Mouse (Mus musculus): ENCODE results near the gene Dgkb.

The Dgkb gene

DNA sequence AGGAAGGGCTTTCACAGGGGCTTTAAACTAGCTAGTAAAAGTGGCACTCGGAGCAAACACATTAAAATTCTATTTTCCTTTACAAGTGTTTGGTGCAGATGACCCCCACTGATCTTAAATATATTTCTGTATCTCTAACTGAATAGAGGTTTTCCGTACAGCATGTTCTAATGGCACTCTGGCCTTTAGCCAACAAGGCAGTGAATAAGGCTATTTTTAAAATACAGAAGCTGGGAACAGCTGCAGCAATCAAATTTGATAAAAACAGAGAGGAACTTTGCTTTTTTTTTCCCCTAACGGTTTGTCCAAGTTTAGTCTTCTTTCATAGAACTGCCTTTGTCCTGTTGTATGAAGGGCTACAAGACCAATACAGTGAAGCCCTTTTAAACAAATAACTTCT lies 776.5 kb downstream of the Dgkb start:
- no peak for DNase-seq (ENCODE audit: low read depth)

DNA sequence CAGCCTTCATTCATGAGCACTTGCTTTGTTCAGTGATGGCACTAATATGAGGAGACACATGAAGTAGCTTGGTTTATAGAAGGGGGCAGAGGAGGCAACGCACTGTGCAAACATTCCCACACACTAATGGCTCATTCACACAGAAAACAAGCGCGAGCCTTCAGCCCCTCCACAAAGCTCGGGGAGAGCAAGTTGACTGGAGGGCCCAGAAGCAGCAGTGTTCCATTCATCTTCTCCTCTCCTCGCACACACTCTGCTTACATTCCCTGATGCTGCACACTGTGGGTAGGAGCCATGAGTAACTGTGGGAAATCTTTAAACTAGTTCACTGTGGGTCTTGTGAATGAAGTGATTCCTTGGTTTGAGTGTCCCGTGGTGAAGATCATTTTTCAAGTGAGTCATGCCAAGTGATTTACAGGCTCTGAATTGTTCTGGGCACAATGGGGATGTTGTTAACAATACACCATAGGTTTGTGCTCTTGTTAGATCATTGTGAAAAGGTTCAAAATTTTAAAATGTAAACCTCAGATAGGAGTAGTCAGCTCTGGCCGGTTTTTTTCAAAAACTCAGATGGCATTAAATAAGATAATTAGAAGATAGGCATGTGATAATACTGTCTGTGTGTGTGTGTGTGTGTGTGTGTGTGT lies 779.0 kb downstream of the Dgkb start:
- DNase-seq (ENCODE audit: low read depth): no peak

DNA sequence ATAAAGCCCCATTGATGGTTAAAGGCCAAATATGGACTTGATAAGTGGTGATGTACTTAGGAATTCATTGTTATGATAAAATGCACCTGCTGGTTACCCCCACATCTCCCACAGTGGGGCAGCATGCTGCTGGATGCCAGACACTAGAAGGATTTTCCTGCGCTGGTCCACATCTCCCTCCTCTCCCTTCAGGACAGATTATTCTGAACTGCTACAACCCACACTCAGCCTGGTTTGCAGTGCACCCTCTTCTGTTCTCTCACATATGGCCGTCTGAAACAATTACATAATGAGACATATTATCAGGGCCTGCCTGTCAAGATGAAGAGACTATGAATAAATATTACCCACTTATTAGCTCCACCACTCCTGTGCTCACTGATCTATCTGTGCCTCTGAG lies 780.6 kb downstream of the Dgkb start:
- no peak for DNase-seq (ENCODE audit: low read depth)

DNA sequence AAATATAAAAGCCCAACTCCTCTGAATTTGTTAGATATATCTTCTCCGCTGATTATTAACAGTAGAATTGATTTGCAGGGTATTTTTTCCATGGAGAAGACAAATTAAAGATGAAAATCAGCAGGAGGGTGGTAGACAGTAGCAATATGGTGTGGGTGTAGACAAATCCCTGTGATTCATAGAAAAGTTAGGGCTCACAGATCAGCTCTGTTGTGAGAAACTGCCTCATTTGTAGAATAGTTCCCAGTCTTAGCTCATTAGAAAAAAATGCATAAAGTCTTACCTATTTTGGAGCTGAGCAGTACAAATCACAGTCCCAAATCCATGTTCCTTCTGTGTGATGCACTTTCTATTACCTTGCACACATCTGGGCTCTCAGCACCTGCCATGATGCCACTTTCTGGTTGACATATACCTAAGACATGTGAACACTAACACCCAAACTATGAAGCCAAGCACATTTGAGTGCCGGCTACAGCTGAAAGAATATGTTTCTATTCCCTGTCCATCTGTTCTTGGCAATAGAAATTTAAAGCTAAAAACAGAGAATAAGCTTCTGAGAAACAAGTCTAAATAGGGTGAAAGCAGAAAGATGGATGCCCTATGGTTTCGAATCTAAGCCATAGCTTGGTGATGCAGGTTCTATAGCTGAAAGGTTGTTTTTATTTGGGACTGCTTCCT lies 782.8 kb downstream of the Dgkb start:
- no peak for DNase-seq (ENCODE audit: low read depth)

DNA sequence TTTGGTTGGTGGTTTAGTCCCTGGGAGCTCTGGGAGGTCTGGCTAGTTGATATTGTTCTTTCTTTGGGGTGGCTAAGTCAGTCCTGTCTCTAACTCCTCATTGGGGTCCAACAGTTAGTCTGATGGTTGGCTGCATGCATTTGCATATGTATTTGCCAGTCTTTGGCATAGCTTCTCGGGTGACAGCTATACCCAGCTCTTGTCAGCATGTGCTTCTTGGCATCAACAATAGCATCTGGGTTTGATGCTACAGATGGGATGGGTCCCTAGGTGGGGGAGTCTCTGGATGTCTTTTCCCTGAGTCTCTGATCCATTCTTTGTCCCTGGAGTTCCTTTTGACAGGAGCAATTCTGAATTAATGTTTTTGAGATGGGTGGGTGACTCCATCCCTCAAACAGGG lies 790.6 kb downstream of the Dgkb start:
- no peak for DNase-seq (ENCODE audit: low read depth)

DNA sequence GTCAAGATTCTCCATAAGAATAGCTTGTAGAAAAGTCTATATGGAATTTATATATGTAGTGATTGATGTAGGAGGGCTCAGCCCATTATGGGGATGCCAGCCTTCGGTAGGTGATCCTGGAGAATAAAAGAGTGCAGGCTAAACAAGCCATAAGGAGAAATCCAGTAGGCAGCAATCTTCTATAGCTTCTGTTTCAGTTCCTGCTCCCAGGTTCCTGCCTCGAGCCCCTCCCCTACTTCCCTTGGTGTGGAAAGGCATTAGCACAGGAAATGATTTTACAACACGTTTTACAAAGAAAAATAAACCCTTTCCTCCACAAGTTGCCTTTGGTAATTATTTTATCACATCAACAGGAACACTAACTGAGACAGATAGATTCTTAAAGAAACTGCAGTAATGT lies 850.7 kb downstream of the Dgkb start:
- DNase-seq (ENCODE audit: low read depth): no peak
